Mouse (Mus musculus): ENCODE measurements around the gene Tnfsfm13. TPM values are rescaled to one million over a fixed set of nuclear protein-coding genes. Genes with fewer than 3 reads are reported as not detected.

Gene Tnfsfm13
- polyA plus RNA-seq, 1 experiment from 2014 or later, result 1.1 TPM

DNA sequence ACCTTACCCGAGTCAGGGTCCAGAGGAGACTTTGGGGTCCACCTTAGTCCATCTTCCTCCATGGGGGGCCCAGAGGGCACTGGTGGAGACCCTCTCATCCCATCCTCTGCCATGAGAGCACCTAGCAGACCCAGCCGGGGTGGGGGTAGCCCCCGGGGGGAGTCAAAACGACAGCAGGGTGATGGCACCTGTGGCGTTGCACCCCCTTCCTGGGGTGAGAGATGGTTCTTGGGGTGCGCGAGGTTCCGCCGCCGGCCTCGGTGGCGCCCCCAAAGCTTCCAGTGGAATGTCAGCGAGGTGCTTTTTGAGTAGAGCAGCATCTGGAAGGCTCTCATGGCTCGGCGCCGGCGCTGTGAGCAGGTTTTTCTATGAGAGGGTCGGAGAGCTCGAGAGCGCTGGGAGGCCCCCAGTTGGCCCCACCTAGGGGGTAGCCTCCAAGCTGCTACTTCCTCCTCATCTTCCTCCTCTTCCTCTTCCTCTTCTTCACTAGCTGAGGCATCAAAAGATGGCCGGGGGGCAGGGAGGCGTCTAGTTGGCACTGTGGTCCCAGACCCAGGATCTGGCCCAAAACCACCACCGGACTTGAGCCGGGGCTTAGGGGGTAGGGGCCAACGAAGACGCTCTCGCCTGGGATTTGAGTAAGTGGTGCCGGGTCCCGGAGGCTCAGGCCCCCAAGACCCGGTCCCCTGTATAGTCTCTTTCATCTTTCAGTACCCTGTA, 15.6 kb downstream of the Tnfsfm13 start:
- no peak overlapping the region for H3K27ac ChIP-seq (ENCODE audit: low read depth, low read length)
- H3K4me3 ChIP-seq (ENCODE audit: low read depth, low read length), result no peak overlapping the region
- DNase-seq (ENCODE audit: low spot score) (no peak), ATAC-seq (ENCODE audit: low FRiP score) (no peak)
- H3K4me1 ChIP-seq (replicated peaks; ENCODE audit: control insufficient read depth, insufficient read depth, low read length), result peaks cover 5% of the 10 kb centered on the region; the same call in 1 of the 2 replicates
- no peaks in the 10 kb centered on the region for H3K9me3 ChIP-seq (ENCODE audit: control insufficient read depth, low read length)
- no peak overlapping the region for H3K9ac ChIP-seq (ENCODE audit: low read depth, low read length)
- 92% methylated on average over 30 of the region's 30 CpGs for WGBS
- H3K4me2 ChIP-seq (replicated peaks; ENCODE audit: low read depth, low read length), result peak overlapping the region; percentile 90; the same call in 1 of the 2 replicates
- peaks cover 7% of the 10 kb centered on the region; the same call in 1 of the 2 replicates for H3K36me3 ChIP-seq (ENCODE audit: control insufficient read depth, insufficient read depth, low read length)
- H3K27me3 ChIP-seq (ENCODE audit: control insufficient read depth, insufficient read depth, low read length), result no peaks in the 10 kb centered on the region

DNA sequence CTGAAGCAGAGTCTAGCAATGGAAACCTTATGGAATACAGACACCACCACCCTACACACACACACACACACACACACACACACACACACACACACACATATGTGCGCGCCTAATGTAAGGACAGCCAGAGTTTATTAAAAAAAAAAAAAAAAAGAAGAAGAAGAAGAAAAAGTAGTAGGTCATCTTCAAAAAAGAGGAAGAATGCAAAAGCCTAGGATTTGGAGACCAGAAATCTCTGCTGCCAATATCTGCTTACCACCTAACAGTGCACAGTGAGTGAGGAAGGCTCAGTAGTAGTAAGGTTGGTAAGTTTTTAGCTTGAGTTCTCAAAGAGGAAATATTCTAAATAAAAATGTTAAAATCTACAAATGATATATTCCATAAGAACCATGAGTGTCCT, 16.8 kb downstream of the Tnfsfm13 start:
- no peak for DNase-seq (ENCODE audit: low spot score)
- peaks cover 5% of the 10 kb centered on the region; the same call in 1 of the 2 replicates for H3K4me1 ChIP-seq (replicated peaks; ENCODE audit: control insufficient read depth, insufficient read depth, low read length)
- peaks cover 9% of the 10 kb centered on the region; the same call in 1 of the 2 replicates for H3K36me3 ChIP-seq (ENCODE audit: control insufficient read depth, insufficient read depth, low read length)
- no peak overlapping the region for H3K27ac ChIP-seq (ENCODE audit: low read depth, low read length)
- no peak for ATAC-seq (ENCODE audit: low FRiP score)
- H3K9me3 ChIP-seq (ENCODE audit: control insufficient read depth, low read length), result no peaks in the 10 kb centered on the region
- no peak overlapping the region for H3K4me3 ChIP-seq (ENCODE audit: low read depth, low read length)
- WGBS, result 86% methylated on average over 2 of the region's 2 CpGs
- H3K9ac ChIP-seq (ENCODE audit: low read depth, low read length), result no peak overlapping the region
- H3K4me2 ChIP-seq (replicated peaks; ENCODE audit: low read depth, low read length), result no peak overlapping the region
- H3K27me3 ChIP-seq (ENCODE audit: control insufficient read depth, insufficient read depth, low read length), result no peaks in the 10 kb centered on the region

GRCm38 (mm10) chr11:69672211-69672706, 23.6 kb downstream of the Tnfsfm13 start, which contains the start of gene Eif4a1:
Gene Eif4a1, minus strand, starts transcription at chr11:69672423.
- ATAC-seq (ENCODE audit: low FRiP score), result peak; percentile 99
- DNase-seq (ENCODE audit: low spot score), result peak; percentile 100
- H3K4me1 ChIP-seq (replicated peaks; ENCODE audit: control insufficient read depth, insufficient read depth, low read length), result no peaks in the 10 kb centered on the region; the same call in 1 of the 2 replicates
- no peaks in the 10 kb centered on the region for H3K9me3 ChIP-seq (ENCODE audit: control insufficient read depth, low read length)
- H3K9ac ChIP-seq (ENCODE audit: low read depth, low read length), result peak within 1 kb of the TSS; percentile 96
- no peaks in the 10 kb centered on the region for H3K27me3 ChIP-seq (ENCODE audit: control insufficient read depth, insufficient read depth, low read length)
- under 1% methylated on average over 36 of the region's 36 CpGs for WGBS
- peak within 1 kb of the TSS; percentile 88 for H3K4me2 ChIP-seq (replicated peaks; ENCODE audit: low read depth, low read length)
- H3K27ac ChIP-seq (ENCODE audit: low read depth, low read length), result peak within 1 kb of the TSS; percentile 93
- H3K36me3 ChIP-seq (ENCODE audit: control insufficient read depth, insufficient read depth, low read length), result peaks cover 31% of the 10 kb centered on the region
- H3K4me3 ChIP-seq (ENCODE audit: low read depth, low read length), result peak within 1 kb of the TSS; percentile 87

DNA sequence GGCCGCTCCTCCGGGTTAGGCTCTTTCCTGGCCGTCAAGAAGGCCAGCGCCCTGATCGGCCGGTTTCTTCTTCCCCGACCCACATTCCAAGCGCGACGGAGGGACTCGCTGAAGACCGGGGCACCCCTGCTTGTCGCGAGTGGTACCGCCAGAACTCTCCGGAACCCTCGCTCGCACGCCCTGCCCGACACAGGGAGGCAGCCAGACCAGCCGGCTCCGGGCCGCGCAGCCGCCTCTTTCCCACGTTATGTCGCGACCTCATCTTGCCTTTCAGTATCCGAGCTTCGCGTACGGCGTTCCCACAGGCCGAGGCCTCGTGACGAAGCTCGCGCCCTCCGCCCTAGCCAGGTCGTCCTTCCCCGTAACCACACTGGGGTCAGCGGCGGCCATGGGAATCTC, 24.2 kb downstream of the Tnfsfm13 start:
- ATAC-seq (ENCODE audit: low FRiP score) (peak; percentile 6; the same call in 1 of the 2 replicates), DNase-seq (ENCODE audit: low spot score) (no peak)
- Histone ChIP-seq H3K9me3 (ENCODE audit: control insufficient read depth, low read length) (no peaks in the 10 kb centered on the region), H3K4me2 (replicated peaks; ENCODE audit: low read depth, low read length) (peak overlapping the region; percentile 88), H3K4me3 (ENCODE audit: low read depth, low read length) (peak overlapping the region; percentile 87), H3K36me3 (ENCODE audit: control insufficient read depth, insufficient read depth, low read length) (peaks cover 30% of the 10 kb centered on the region), H3K4me1 (replicated peaks; ENCODE audit: control insufficient read depth, insufficient read depth, low read length) (no peaks in the 10 kb centered on the region; the same call in 1 of the 2 replicates), H3K27ac (ENCODE audit: low read depth, low read length) (peak overlapping the region; percentile 93), H3K9ac (ENCODE audit: low read depth, low read length) (peak overlapping the region; percentile 96), H3K27me3 (ENCODE audit: control insufficient read depth, insufficient read depth, low read length) (no peaks in the 10 kb centered on the region)
- WGBS, result under 1% methylated on average over 26 of the region's 43 CpGs

DNA sequence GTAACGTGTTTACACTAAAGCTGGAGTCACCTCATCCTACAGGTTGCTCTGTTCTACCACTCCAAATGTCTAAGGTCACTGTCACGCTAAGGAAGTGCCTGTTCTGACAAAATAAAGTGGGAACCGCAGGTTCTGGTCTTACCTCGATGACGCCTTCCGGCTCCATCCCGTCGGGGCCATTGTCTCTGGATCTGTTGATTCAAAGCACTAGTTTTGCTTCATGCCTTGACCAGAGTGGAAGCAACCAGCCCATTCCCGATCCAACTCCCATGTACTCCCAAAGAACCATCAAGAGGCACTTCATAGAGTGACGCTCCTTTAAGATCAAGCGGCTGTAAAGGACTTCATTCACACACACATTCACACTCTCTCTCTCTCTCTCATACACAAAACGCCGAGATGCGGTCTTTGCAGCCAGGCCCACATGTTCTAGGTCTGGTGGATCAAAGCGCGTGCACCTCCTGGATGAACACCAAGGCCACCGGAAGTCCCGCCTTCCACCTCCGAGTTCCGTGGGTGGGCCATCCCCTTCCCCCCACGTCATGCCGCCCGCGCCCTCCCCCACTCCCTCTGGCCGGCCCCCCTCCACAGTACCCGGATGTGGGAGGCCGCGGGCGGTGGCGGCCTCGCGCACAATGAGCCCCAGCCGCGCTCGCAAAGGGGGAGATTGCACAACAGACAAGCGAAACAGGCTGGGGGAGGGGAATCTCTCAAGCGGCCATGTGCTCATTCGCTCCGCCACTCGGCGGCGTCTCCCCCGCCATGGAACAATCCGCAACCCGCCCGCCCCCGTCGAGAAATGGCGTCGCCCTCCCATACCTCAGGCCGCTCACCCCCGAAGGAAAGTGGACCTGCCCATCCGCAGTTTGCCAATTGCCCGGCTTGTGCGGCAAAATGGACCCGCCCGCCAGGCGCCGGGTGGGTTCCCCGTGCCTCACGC, 24.8 kb downstream of the Tnfsfm13 start:
- peak; percentile 75 for ATAC-seq (ENCODE audit: low FRiP score)
- WGBS, result 2% methylated on average over 48 of the region's 61 CpGs
- H3K36me3 ChIP-seq (ENCODE audit: control insufficient read depth, insufficient read depth, low read length), result peaks cover 24% of the 10 kb centered on the region

DNA sequence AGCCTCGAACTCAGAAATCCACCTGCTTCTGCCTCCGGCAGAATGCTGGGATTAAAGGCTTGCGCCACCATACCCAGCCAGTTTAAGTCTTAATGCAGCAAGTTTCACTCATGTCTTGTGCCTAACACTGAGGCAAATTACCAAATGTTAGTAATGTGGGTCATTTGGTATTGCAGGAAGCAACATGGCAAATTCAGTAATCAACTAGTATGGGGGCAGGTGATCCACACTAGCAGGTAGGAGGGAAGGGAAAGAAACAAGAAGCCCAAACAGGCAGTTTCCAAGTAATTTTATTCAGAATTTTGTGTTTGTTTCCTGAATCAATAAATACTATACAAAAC, 29.3 kb downstream of the Tnfsfm13 start:
- WGBS, result 87% methylated on average over 3 of the region's 3 CpGs
- ATAC-seq (ENCODE audit: low FRiP score) (no peak), DNase-seq (ENCODE audit: low spot score) (no peak)
- H3K36me3 ChIP-seq (ENCODE audit: control insufficient read depth, insufficient read depth, low read length), result peaks cover 19% of the 10 kb centered on the region
- H3K27ac ChIP-seq (ENCODE audit: low read depth, low read length), result no peak overlapping the region
- H3K4me1 ChIP-seq (replicated peaks; ENCODE audit: control insufficient read depth, insufficient read depth, low read length), result peaks cover 4% of the 10 kb centered on the region; the same call in 1 of the 2 replicates
- H3K4me2 ChIP-seq (replicated peaks; ENCODE audit: low read depth, low read length), result no peak overlapping the region
- H3K9me3 ChIP-seq (ENCODE audit: control insufficient read depth, low read length), result no peaks in the 10 kb centered on the region
- H3K9ac ChIP-seq (ENCODE audit: low read depth, low read length), result no peak overlapping the region
- no peaks in the 10 kb centered on the region for H3K27me3 ChIP-seq (ENCODE audit: control insufficient read depth, insufficient read depth, low read length)
- H3K4me3 ChIP-seq (ENCODE audit: low read depth, low read length), result no peak overlapping the region

More for the DNA sequence above, 24.8 kb downstream of the Tnfsfm13 start:
- no peaks in the 10 kb centered on the region; the same call in 1 of the 2 replicates for H3K4me1 ChIP-seq (replicated peaks; ENCODE audit: control insufficient read depth, insufficient read depth, low read length)
- H3K27me3 ChIP-seq (ENCODE audit: control insufficient read depth, insufficient read depth, low read length), result no peaks in the 10 kb centered on the region
- no peaks in the 10 kb centered on the region for H3K9me3 ChIP-seq (ENCODE audit: control insufficient read depth, low read length)
- peak overlapping the region; percentile 88 for H3K4me2 ChIP-seq (replicated peaks; ENCODE audit: low read depth, low read length)
- peak overlapping the region; percentile 96 for H3K9ac ChIP-seq (ENCODE audit: low read depth, low read length)
- peak overlapping the region; percentile 93 for H3K27ac ChIP-seq (ENCODE audit: low read depth, low read length)
- peak overlapping the region; percentile 87 for H3K4me3 ChIP-seq (ENCODE audit: low read depth, low read length)
- DNase-seq (ENCODE audit: low spot score), result peak; percentile 97

- H3K4me3 ChIP-seq (ENCODE audit: low read depth, low read length), result 0 out of 2 replicates have a peak within 1 kb of the TSS, but pooled peaks have one; percentile 6
These were observed 29.8 kb downstream of the Tnfsfm13 start, which contains the start of gene Cd68 for GRCm38 (mm10) chr11:69665961-69666664. Gene Cd68, minus strand, starts transcription at chr11:69666153.

More at GRCm38 (mm10) chr11:69665961-69666664, 29.8 kb downstream of the Tnfsfm13 start, which contains the start of gene Cd68:
- Histone ChIP-seq H3K9me3 (ENCODE audit: control insufficient read depth, low read length) (no peaks in the 10 kb centered on the region), H3K27me3 (ENCODE audit: control insufficient read depth, insufficient read depth, low read length) (no peaks in the 10 kb centered on the region), H3K4me1 (replicated peaks; ENCODE audit: control insufficient read depth, insufficient read depth, low read length) (peaks cover 4% of the 10 kb centered on the region; the same call in 1 of the 2 replicates), H3K4me2 (replicated peaks; ENCODE audit: low read depth, low read length) (no peak within 1 kb of the TSS), H3K27ac (ENCODE audit: low read depth, low read length) (0 out of 2 replicates have a peak within 1 kb of the TSS, but pooled peaks have one; percentile 13), H3K36me3 (ENCODE audit: control insufficient read depth, insufficient read depth, low read length) (peaks cover 19% of the 10 kb centered on the region), H3K9ac (ENCODE audit: low read depth, low read length) (no peak within 1 kb of the TSS)
- WGBS, result 36% methylated on average over 7 of the region's 7 CpGs
- DNase-seq (ENCODE audit: low spot score) (peak; percentile 39), ATAC-seq (ENCODE audit: low FRiP score) (no peak)

Data from hindbrain, embryonic 11.5 days (tissue).